Mouse (Mus musculus) thymus, postnatal 4 days (tissue): ENCODE measurements at regions not wholly inside any gene's neighbourhood (a gene's known extent, or its start where the extent isn't known, plus 50 kb on each side); places are given as distances from the start of the nearest gene placed in this dataset.
A peak's percentile ranks its signal among the peaks of the same experiment; 100 is the strongest.

Source experiments
- DNase-seq: peaks from one replicate; pipeline ENCODE4 v3.0.0; 2021

GRCm38 (mm10) chr7:37241781-37242180, 531.7 kb downstream of the Zfp536 start:
- no peak for DNase-seq

GRCm38 (mm10) chr7:37242476-37242875, 531.0 kb downstream of the Zfp536 start:
- DNase-seq = no peak

GRCm38 (mm10) chr7:37246156-37246555, 527.3 kb downstream of the Zfp536 start:
- no peak for DNase-seq

GRCm38 (mm10) chr7:37254431-37254830, 519.0 kb downstream of the Zfp536 start:
- no peak for DNase-seq

GRCm38 (mm10) chr7:37255840-37256239, 517.6 kb downstream of the Zfp536 start:
- DNase-seq = no peak

- DNase-seq = peak; percentile 19
Observed at GRCm38 (mm10) chr7:37259293-37259692, 514.1 kb downstream of the Zfp536 start.

GRCm38 (mm10) chr7:37262846-37263245, 510.6 kb downstream of the Zfp536 start:
- DNase-seq = no peak

- DNase-seq = peak; percentile 9
Observed at GRCm38 (mm10) chr7:37267404-37267803, 506.0 kb downstream of the Zfp536 start.

GRCm38 (mm10) chr7:37270841-37271240, 502.6 kb downstream of the Zfp536 start:
- DNase-seq = no peak

GRCm38 (mm10) chr7:37290018-37290417, 483.4 kb downstream of the Zfp536 start:
- DNase-seq = no peak

- DNase-seq = no peak
Observed at GRCm38 (mm10) chr7:37290493-37291045, 482.9 kb downstream of the Zfp536 start.

GRCm38 (mm10) chr7:37291726-37292125, 481.7 kb downstream of the Zfp536 start:
- no peak for DNase-seq

GRCm38 (mm10) chr7:37292554-37292953, 480.9 kb downstream of the Zfp536 start:
- no peak for DNase-seq

GRCm38 (mm10) chr7:37298888-37299287, 474.6 kb downstream of the Zfp536 start:
- no peak for DNase-seq

- DNase-seq = no peak
Observed at GRCm38 (mm10) chr7:37305463-37305862, 468.0 kb downstream of the Zfp536 start.

- DNase-seq = no peak
Observed at GRCm38 (mm10) chr7:37307191-37307590, 466.2 kb downstream of the Zfp536 start.

- no peak for DNase-seq
Observed at GRCm38 (mm10) chr7:37324653-37325052, 448.8 kb downstream of the Zfp536 start.

- DNase-seq = no peak
Observed at GRCm38 (mm10) chr7:37333451-37333850, 440.0 kb downstream of the Zfp536 start.

- no peak for DNase-seq
Observed at GRCm38 (mm10) chr7:37335212-37335611, 438.2 kb downstream of the Zfp536 start.

GRCm38 (mm10) chr7:37336171-37336850, 437.1 kb downstream of the Zfp536 start:
- no peak for DNase-seq

- no peak for DNase-seq
Observed at GRCm38 (mm10) chr7:37336851-37337531, 436.4 kb downstream of the Zfp536 start.

- no peak for DNase-seq
Observed at GRCm38 (mm10) chr7:37337616-37338015, 435.8 kb downstream of the Zfp536 start.

GRCm38 (mm10) chr7:37338067-37338501, 435.4 kb downstream of the Zfp536 start:
- no peak for DNase-seq

- no peak for DNase-seq
Observed at GRCm38 (mm10) chr7:37342613-37343012, 430.8 kb downstream of the Zfp536 start.
